22 mouse cellular contexts compared by ENCODE assay signal in genomic region chr1:60940023-60940422, GRCm38 (mm10). TPM values are rescaled to one million over a fixed set of nuclear protein-coding genes. Genes with fewer than 3 reads are reported as not detected.
"Had no signal": no experiment of that assay in that cellular context is flagged by ENCODE, and none has a peak within 500 bp of the region (broad histone marks: within the 10 kb centered on the region; RNA-seq: fewer than 3 reads in every experiment).

No protein-coding gene starts in this region.

- DNase-seq: kidney, adult 9 months; kidney, postnatal 4 days; lung, adult 2 months; lung, postnatal 36 days; midbrain, embryonic 14.5 days; right cerebral cortex, adult 18-20 months; right cerebral cortex, postnatal 25 days; spleen, adult 18-20 months; thymus, postnatal 36 days had no signal

- H3K27ac ChIP-seq: kidney, postnatal 0 days; layer of hippocampus, adult 2 months; limb, embryonic 13.5 days; liver, embryonic 15.5 days; midbrain, embryonic 10.5 days; neural tube, embryonic 15.5 days had no signal

- H3K36me3 ChIP-seq: limb, embryonic 13.5 days; liver, embryonic 15.5 days; midbrain, embryonic 10.5 days; neural tube, embryonic 15.5 days had no signal

- H3K27me3 ChIP-seq: liver, embryonic 15.5 days; neural tube, embryonic 15.5 days had no signal

- ATAC-seq: lung, postnatal 0 days had no signal

- H3K4me3 ChIP-seq: layer of hippocampus, adult 2 months; limb, embryonic 13.5 days; liver, embryonic 15.5 days; midbrain, embryonic 10.5 days; myocyte; neural tube, embryonic 15.5 days had no signal

- H3K4me1 ChIP-seq: liver, embryonic 15.5 days had no signal

RNA-seq across cellular contexts. Expression of gene Icos, which starts 37.7 kb away (rescaled TPM):
- total RNA-seq: layer of hippocampus, adult 2 months had no signal
- polyA plus RNA-seq: midbrain, embryonic 14.5 days; myocyte had no signal

RNA-seq across cellular contexts. Expression of gene Ctla4, which starts 53.2 kb away (rescaled TPM):
- total RNA-seq: layer of hippocampus, adult 2 months; layer of hippocampus, postnatal 10 days; left cerebral cortex, postnatal 36 days; liver, adult 2 months had no signal
- polyA plus RNA-seq: kidney, postnatal 0 days; liver, adult 2 months; liver, embryonic 15.5 days; lung, postnatal 0 days; midbrain, embryonic 10.5 days; midbrain, embryonic 14.5 days; myocyte; neural tube, embryonic 11.5 days; neural tube, embryonic 15.5 days; stomach, embryonic 16.5 days had no signal
